Mouse (Mus musculus) small intestine, adult 2 months (tissue): ENCODE measurements around the gene Hivep3.

Source experiments
- CTCF ChIP-seq: fragments of 200-500 bp; IDR thresholded peaks from 2 replicates; pipeline ENCODE4 v1.5.1; 2012; ENCODE audit warnings: low read depth, mild to moderate bottlenecking, control low read depth, inconsistent platforms, low read length, moderate library complexity, mixed read lengths; ENCODE audit not compliant: insufficient replicate concordance, insufficient read length; ENCODE audit errors: extremely low read depth
- POLR2A ChIP-seq: fragments of 200-500 bp; IDR thresholded peaks from 2 replicates; pipeline ENCODE4 v1.6.1; 2012; ENCODE audit warnings: low read depth, mild to moderate bottlenecking, control low read depth, inconsistent platforms, low read length, moderate library complexity

DNA sequence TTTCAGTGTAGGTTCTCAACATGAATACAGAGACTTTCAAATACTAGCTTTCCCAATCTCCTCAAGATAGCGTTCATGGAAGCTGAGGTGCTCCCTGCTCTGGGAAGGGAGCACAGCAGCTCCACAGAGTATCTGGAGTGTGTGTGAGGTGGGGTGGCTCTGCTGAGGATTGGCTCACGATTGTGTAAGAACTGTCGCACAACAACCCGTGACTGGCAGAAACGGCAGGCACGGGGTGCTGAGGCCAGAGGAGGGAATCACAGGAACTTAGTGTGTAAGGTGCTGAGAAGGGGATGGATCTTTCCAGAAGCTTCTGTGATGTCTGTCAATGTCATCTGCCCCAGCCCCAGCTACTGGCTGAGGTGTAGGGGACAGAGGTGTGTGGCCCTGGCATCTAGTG, 328.1 kb downstream of the Hivep3 start:
- TF ChIP-seq POLR2A (no peak), CTCF (no peak)
